Mouse (Mus musculus) G1E (cell line): Measurements from ENCODE around the gene Cdh13.

Experiments
- CTCF ChIP-seq: IDR thresholded peaks from 2 replicates; pipeline ENCODE4 v1.5.1; 2012; ENCODE audit warnings: low read depth, low read length, inconsistent platforms, mixed read lengths
- GATA1 ChIP-seq: IDR thresholded peaks from 2 replicates; pipeline ENCODE4 v1.6.1; 2012; ENCODE audit warnings: borderline replicate concordance, low read length, inconsistent platforms, mixed read lengths
- TAL1 ChIP-seq: conservative IDR thresholded peaks from 2 replicates; pipeline ENCODE4 v1.6.1; 2012; ENCODE audit warnings: low read depth, low read length, inconsistent platforms, mixed read lengths

DNA sequence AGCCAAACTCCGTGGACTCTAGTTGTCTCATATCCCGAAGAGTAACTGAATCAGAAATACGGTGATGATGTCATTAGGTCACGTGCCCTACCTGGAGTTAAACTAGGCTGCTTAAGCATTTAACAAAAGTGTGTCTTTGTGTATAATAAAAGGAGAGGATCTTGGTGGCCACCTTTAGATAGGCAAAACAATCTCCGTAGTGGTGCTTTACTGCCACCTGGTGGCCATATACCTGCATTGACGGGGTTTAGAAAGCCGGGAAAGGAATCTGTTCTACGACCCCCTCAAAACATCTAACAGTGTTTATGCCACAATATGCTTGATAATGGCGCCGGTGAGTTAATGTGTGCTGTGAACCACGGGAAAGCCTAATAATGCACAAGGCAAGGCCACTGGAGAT is 781.0 kb downstream of the Cdh13 start:
- TF ChIP-seq CTCF (no peak), TAL1 (no peak), GATA1 (no peak)
